Mouse (Mus musculus) E14TG2a.4 (cell line): Measurements from ENCODE around the gene Iqschfp.

Experiments
- CTCF ChIP-seq: conservative IDR thresholded peaks from 2 replicates; pipeline ENCODE4 v1.5.1; 2014; ENCODE audit warnings: low read length
- NANOG ChIP-seq: IDR thresholded peaks from 2 replicates; pipeline ENCODE4 v1.6.1; 2014; ENCODE audit warnings: borderline replicate concordance, low read length, mixed read lengths
- POU5F1 ChIP-seq: IDR thresholded peaks from 2 replicates; pipeline ENCODE4 v1.6.1; 2014; ENCODE audit warnings: low read length, borderline replicate concordance

DNA sequence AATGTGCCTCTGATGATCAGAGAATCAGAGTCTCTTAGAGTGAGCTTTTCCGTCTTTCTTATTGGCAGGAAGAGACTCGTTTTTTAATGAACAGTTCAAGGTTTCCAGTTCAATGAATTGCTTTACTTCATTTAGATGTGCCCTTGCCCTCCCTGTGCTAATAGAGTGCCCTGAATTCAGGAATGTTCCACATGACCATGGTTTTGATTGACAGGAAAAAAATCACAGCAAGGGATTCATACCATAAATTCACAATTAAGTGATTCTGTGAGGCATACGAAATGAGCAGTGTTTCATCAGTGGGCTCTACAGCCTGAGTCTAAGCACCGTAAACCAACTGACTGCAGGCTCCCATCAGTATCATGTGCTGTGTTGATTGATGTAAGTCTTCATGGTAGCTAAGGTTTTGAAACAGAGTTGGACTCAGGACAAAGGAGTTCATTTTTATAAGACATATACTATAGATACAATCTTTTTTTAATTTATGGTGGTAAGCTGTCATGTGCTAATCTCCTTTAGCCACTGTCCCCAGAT lies 312.0 kb downstream of the Iqschfp start:
- TF ChIP-seq CTCF = no peak
- no peak for TF ChIP-seq NANOG
- TF ChIP-seq POU5F1 = no peak
